Mouse (Mus musculus): ENCODE data around the gene Olfr1412. TPM values are rescaled to one million over a fixed set of nuclear protein-coding genes. Genes with fewer than 3 reads are reported as not detected.

The Olfr1412 gene
- not detected for total RNA-seq (2022)

GRCm38 (mm10) chr1:92585479-92585878 lies at the start of gene Olfr1412:
Olfr1412 (plus strand) TSS chr1:92585779.
- no peak for DNase-seq (ENCODE audit: low spot score in 2 of 2)

GRCm38 (mm10) chr1:92536972-92537371 lies 48.6 kb upstream of the Olfr1412 start:
- DNase-seq (ENCODE audit: low spot score in 2 of 2), result no peak

GRCm38 (mm10) chr1:92539071-92539470 lies 46.5 kb upstream of the Olfr1412 start:
- no peak for DNase-seq (ENCODE audit: low spot score in 2 of 2)

GRCm38 (mm10) chr1:92545929-92546328 lies 39.6 kb upstream of the Olfr1412 start:
- DNase-seq (ENCODE audit: low spot score in 2 of 2), result no peak

DNA sequence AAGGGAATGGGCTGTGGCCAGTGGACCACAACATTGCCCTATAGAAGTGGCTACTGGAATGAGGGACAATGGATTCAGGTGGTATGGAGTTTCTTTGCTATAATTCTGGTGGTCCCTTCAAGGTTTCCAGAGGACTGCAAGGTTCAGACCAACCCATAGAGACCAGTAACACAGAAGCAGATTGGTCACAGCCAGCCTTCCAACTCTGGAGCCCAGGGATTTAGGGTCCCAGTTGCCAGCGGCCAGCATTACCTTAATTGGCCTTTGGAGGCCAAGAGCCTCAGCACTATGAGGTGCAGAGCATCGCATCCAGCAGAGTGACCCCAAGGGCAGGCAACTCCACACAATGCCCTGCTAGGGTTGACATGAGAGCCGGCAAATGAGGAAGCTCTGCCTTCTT lies 14.6 kb upstream of the Olfr1412 start, which contains the start of gene Olfr1413:
Olfr1413 (plus strand) TSS at position 301 of the 400 bp plus-strand sequence.
- DNase-seq (ENCODE audit: low spot score in 2 of 2), result no peak

- DNase-seq (ENCODE audit: low spot score in 2 of 2), result no peak
Measured at GRCm38 (mm10) chr1:92594111-92594510, 8.5 kb downstream of the Olfr1412 start, which contains the start of gene Olfr1411. Olfr1411 (plus strand) TSS chr1:92594411.

- no peak for DNase-seq (ENCODE audit: low spot score in 2 of 2)
Measured at GRCm38 (mm10) chr1:92596019-92596418, 10.4 kb downstream of the Olfr1412 start.

GRCm38 (mm10) chr1:92605482-92605881 lies 19.9 kb downstream of the Olfr1412 start, which contains the start of gene Olfr1410:
Olfr1410 (plus strand) TSS chr1:92605782.
- DNase-seq (ENCODE audit: low spot score in 2 of 2), result no peak

DNA sequence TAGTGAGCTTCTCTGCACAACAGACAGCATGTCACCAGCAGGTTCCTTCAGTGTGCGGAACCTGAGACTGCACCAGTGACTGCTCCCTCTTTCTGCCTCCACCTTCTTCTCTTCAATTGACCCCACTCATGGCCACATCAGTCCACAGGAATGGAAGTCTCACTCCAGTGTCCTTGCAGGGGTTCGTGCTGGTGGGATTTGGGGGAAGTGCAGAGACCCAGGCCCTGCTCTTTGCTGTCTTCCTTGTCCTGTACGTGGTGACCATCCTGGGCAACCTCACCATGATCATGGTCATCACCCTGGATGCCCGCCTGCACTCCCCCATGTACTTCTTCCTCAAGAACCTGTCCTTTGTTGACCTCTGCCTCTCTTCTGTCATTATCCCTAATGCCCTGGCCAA lies 22.1 kb downstream of the Olfr1412 start:
- no peak for DNase-seq (ENCODE audit: low spot score in 2 of 2)

GRCm38 (mm10) chr1:92611008-92611407 lies 25.4 kb downstream of the Olfr1412 start:
- DNase-seq (ENCODE audit: low spot score in 2 of 2), result peak; percentile 21 to 43

DNA sequence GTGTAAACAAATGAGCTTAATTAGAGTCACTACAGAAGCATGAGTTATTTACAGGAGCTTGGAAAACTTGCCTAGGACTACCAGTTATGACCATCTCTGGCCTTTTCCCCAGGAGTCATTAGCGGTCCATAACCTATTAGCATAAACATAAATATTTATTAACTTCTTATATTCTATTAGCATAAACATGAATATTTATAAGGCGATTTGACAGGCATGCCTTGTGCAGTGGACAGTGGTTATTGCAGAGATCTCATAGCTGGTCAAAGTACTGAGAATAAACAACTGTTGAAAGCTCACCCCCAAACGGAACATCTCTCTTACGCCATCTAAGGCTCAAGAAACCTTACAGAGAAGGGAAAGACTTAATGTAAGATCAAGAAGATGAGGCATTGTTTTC lies 27.6 kb downstream of the Olfr1412 start:
- DNase-seq (ENCODE audit: low spot score in 2 of 2), result no peak

DNA sequence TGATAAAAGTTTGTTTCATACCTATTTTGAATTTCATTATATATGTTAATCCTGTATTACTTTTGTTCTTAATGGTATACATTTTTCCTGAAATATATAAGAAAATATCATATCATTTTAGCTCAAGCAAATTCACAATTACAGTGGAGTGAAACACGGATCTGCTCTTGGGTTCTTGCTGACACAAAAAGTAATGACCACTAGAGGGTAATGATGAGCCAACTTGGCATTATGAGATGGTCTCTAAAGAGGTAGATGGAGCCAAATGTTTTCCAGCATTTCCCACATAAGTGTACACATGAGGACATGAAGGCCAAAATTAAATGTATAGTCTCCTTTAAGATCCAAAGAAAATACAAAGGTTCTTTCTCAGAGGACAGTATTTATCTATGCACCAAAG lies 28.9 kb downstream of the Olfr1412 start:
- DNase-seq (ENCODE audit: low spot score in 2 of 2), result no peak

DNA sequence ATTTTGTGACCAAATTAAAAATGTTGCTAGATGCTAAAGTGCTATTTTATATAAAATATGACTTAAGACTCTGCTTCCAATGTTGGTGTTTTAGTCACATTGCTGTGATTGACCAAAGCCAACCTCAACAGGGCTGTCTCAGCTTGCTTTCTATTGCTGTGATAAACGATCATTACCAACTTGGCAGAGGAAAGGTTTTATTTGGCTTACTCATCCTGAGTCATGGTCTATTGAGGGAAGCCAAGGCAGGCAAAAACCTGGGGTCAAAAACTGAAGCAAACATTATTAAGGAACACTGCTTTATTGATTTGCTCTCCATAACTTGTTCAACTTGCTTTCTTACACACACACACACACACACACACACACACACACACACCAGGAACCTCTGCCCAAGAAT lies 30.5 kb downstream of the Olfr1412 start:
- DNase-seq (ENCODE audit: low spot score in 2 of 2), result no peak

- no peak for DNase-seq (ENCODE audit: low spot score in 2 of 2)
Measured at GRCm38 (mm10) chr1:92617488-92617887, 31.9 kb downstream of the Olfr1412 start, which contains the start of gene Olfr12. Olfr12 (plus strand) TSS chr1:92617788.

GRCm38 (mm10) chr1:92618360-92618759 lies 32.8 kb downstream of the Olfr1412 start:
- no peak for DNase-seq (ENCODE audit: low spot score in 2 of 2)

- DNase-seq (ENCODE audit: low spot score in 2 of 2), result no peak
Measured at GRCm38 (mm10) chr1:92628227-92628626, 42.6 kb downstream of the Olfr1412 start.

GRCm38 (mm10) chr1:92632196-92632595 lies 46.6 kb downstream of the Olfr1412 start:
- no peak for DNase-seq (ENCODE audit: low spot score in 2 of 2)

GRCm38 (mm10) chr1:92632948-92633347 lies 47.4 kb downstream of the Olfr1412 start:
- no peak for DNase-seq (ENCODE audit: low spot score in 2 of 2)

DNA sequence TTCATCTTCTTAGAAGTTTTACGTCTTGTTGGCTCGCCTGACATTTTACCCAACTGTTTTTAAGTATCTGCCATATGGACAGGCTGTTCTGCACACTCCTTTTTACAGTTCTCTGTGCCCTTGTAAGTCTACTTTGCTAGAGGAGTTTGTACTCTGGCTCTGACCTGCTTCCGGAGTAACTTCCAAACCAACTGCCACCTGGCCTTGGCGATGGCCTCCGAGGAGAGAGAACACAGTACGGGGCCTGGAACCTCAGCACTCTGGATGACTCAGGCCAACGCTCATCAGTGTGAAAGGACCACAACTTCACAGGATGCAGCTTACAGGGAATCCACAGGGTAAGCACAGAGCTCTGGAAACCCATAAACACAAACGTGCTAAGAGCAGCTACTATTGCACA lies 48.1 kb downstream of the Olfr1412 start:
- DNase-seq (ENCODE audit: low spot score in 2 of 2), result peak in 1 of 2 experiments; percentile 3

- no peak for DNase-seq (ENCODE audit: low spot score in 2 of 2)
Measured at GRCm38 (mm10) chr1:92634569-92634968, 49.0 kb downstream of the Olfr1412 start.

DNA sequence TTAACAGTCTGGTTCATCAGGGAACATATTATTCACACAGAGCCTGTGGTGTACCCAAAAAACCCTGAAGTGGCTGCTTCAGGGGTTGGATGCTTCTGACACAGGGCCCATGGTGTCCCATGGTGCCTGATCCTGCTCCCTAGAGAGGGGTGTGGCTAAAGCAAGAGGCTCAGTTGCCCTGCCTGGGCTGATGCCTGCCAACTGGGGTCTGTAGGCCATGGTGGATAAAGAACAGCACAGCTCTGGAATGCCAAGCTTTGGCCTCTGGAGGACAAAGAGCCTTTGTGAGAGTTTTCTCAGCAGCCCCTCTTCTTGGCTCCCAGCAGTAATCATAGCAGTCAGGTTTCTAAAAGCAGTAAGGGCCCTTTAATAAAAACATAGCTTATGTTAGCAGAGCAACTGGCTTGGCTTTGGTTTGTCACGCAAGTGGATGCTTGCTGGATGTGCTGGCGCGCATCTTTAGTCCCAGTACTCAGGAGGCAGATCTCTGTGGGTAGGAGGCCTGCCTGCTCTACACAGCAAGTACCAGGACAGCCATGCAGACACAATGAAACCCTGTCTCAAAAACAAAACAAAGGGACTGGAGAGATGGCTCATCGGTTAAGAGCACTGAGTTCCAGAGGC lies 49.5 kb downstream of the Olfr1412 start:
- peak in 1 of 2 experiments; percentile 5 for DNase-seq (ENCODE audit: low spot score in 2 of 2)

DNA sequence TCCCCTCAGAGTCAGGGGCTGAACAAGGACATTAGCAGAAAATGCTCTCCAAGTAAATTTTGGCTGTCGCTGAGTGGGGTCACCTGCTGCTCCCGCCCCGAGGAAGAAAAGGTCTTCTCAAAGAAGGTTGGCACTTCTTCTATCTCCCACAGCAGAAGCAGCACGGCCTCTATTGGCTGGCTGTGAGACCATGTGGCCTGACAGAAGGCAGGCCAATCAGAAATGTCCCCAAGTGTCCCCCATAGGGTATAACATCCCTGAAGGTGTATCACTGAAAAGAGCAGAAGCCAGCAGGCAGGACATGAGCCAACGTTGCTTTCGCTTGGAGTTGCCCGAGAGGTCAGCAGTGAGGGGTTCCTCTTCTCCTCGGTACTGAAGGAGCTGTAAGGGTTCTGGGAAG lies 50.4 kb downstream of the Olfr1412 start:
- no peak for DNase-seq (ENCODE audit: low spot score in 2 of 2)

- DNase-seq (ENCODE audit: low spot score in 2 of 2), result no peak
Measured at GRCm38 (mm10) chr1:92636676-92637075, 51.1 kb downstream of the Olfr1412 start.

All from left cerebral cortex, adult 8-10 months (tissue).